Mouse (Mus musculus): ENCODE results near the gene Fiz1. TPM values are rescaled to one million over a fixed set of nuclear protein-coding genes. Genes with fewer than 3 reads are reported as not detected.
"Not testable (repeated sequence)": the region's sequence is repeated elsewhere in the genome, so short reads cannot be mapped to it uniquely, and the experiment has no call there.

Gene Fiz1
- total RNA-seq, 2 experiments from 2014 or later, result 17.7 to 18.2 TPM

DNA sequence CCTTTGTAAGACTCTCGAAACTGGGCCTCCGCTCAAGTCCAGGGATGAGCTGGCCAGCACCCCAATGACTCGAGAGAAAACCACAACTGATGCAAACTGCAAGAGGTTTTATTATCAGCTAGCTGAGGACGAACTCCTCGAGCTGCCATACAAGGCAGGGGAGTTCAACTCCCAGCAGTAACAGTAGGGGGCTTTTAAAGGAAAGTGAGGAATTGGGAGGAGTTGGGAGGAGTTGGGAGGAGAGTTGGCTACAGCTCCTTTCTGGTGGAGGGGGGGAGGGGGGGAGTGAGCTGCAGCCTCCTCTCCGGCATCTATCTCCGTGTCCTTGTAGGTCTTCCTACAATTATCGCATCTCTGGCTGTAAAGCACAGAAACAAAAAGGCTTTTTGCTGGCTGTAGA lies 11.6 kb downstream of the Fiz1 start:
- not testable (repeated sequence) for DNase-seq

DNA sequence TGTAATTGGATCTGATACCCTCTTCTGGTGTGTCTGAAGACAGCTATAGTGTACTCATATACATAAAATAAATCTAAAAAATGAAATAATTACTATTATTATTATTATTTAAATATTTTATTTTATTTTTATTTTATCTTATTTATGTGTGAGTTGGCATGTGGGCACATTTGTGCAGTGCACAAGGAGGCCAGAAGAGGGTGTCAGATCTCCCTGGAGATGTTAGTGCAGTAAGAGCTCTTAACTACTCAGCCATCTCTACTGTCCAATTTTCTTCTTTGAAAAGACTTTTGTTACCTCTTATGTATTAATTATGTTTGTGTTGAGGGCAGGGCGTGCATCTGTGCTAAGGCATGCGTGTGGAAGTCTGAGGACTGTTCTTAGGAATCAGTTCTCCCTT lies 14.6 kb downstream of the Fiz1 start:
- DNase-seq, result no peak

DNA sequence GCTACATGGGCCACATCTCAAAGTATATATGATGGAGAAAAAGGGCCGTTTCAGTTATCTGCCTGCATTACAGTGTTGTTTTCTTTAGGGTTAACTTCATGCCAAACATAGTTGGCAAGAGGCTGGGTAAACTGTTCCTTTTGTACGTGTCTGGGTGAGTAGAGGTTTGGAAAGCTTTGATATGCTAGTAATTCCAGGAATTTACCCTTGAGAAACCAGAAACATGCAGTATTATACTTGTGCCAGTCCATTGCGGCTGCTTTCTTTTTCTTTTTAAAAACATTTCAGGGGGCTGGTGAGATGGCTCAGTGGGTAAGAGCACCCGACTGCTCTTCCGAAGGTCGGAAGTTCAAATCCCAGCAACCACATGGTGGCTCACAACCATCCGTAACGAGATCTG lies 17.6 kb downstream of the Fiz1 start:
- no peak for DNase-seq

DNA sequence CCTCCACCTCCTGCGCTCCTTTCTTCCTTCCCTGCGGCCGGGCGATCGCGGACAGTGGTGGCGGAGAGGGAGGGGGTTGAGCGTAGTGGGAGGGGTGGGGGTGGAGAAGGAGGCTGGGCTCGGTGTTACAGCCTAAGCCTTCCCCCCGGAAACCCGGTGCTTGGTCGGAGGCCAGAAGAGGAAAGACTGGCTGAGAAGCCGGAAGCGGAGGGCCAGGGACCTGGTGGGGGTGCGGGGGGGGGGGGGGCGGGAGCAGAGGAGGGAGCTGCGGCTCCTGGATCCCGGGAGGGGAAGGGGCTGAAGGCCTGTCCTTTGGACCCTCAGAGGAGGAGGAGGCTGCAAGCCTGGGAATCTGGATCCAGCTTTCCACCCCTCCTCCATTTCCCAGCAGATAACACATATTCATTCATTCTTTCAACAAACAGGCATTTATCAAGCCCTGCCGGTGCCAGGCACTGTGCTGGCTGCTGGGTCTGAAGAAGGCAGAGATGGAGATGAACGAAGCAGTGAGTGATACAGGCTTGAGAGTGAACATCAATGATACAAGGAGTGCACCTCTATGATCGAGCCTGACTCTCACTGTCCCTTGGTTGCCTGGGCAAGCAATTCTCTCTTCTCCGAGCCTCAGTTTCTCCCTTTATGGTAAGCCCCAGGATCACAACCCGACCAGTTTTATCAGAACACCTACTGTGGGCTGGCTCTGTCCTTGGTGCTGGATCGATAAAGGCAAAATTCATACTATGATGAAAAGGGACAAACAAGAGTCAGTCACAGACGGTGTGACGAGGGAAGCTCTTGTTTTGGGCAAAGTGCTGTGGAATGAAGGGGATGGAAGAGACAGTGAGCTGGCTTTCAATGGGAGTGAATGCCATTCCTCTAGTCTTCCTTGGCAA lies 18.2 kb downstream of the Fiz1 start, which contains the start of gene Zfp579:
TSS of gene Zfp579 (minus strand) at position 156 of the 893 bp plus-strand sequence.
- peak; percentile 92 for DNase-seq

DNA sequence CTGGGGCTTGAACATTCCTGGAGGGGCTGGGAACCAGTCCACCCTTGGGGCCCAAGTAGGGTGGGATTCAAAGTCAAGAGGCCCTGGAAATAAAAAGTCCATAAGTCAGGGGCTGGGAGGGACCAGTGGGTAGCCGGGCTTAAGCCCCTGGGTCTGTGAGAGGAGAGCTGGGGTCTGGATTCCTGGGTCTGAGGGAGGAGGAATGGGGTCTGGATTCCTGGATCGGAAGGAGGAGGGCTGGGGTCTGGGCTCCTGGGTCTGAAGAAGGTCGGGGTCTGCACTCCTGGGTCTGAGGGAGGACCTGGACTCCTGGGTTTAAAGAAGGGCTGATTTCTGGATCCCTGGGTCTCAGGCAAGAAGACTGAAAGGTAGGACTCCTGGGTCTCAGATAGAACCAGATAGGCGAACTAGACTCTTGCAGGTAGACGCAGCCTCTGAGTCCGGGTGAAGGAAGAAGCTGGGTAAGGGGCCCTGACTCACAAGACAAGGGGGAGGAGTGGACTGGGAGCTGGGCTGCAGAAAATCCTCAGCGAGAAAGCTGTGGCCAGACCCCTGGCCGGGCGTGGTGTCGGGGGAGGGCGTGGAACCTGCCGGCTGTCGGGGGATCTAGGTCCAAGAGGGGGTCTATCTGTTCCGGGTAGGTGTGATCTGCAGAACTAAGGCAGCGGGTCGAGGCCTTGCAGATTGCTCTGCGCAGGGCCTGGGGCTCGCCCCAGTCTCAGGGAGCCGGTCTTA lies 19.1 kb downstream of the Fiz1 start:
- no peak for DNase-seq

DNA sequence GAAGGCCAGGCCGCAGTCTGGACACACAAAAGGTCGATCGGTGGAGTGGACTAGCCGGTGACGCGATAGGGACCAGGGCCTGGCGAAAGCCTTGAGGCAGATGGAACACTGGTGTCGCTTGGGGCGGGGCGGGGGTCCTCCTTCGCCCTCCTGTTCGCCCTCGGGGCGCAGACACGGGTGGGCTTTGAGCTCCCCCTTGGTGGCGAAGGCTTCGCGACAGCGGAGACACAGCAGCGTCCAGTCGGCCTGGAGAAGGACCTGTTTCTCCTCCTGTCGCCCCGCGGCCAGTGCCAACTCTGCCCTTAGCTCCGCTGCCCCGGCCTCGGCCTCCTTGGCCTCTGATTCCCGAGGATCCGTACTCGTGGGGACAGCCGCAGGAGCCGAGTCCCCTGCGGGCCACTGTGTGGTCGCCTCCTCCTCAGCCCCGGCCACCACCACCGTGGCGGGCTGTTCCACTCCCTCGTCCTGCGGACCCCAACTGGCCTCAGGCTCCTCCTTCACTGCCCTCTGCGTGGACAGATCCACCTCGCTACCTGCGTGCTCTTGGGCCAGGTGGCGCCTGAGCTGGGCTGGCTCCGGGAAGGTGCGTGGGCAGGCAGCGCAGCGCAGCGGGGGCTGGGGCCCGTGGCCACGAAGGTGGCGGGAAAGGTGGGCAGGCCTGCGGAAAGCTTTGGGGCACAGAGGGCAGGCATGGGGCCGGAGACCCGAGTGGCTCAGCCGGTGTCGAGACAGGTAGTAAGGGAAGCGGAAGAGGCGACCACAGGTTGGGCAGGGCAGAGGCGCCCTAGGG lies 20.3 kb downstream of the Fiz1 start:
- DNase-seq, result no peak

DNA sequence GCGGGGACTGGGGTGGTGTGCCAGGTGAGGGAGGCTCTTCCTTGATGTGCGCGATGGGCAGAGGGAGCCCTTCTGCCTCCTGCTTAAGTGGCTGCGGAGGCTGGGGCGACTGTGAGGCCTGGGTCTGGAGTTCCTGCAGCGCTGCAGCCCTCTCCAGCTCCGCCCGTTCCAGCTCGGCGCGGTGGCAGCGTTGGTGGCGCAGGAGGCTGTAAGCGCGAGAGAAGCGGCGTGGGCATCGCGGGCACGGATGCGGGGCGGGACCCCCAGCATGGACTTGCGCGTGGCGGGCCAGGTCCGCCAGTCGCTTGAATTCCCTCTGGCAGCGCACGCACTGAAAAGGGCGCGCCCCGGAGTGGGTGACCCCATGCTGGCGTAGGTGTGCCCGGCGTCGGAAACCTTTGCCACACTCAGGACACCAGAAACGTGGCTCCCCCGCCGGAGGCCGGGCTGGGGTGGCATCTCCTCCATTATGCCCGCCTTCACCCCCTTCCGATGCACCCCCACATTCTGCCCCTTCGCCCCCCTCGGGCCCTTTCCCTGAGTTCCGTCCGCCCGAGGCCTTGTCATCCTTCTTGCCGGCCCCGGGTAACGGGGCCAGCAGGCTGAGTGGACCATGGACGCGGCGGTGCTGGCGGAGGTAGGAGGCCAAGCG lies 21.0 kb downstream of the Fiz1 start:
- DNase-seq, result no peak

DNA sequence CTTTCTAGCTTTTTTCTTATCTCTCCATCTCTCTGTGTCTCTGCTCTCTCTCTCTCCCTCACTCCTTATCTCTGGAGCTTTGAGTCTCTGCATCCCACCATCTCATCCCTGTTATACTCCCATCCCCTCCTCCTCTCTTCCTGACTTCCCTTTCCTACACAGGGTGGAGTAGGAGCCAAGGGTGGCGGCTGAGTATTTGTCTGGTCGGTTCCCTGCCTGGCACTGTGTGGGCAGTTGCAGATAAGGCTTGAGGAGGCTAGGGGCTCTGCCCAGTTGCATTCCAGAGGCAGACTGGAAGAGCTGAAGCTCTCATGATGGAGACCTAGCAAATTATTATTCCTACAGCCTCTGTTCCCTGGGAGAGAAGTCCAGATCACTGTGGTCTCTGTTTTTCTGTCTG lies 26.2 kb downstream of the Fiz1 start:
- DNase-seq, result no peak

DNA sequence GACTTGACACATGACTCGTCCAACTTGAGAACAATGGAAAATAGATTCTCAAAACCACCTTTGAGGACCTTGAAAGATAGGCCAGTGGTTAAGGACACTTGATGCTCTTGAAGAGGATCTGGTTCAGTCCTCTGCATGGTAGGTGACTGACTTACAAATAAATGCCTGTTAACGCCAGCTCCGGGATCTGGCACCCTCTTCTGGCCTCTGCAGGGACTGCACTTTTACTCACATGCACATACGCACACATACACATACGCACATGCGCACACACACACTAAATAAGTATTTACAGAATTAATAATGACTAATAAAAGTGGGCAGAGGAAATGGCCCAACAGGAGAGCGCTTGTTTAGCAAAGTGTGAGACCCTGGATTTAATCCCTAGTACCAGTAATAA lies 37.7 kb downstream of the Fiz1 start:
- no peak for DNase-seq

DNA sequence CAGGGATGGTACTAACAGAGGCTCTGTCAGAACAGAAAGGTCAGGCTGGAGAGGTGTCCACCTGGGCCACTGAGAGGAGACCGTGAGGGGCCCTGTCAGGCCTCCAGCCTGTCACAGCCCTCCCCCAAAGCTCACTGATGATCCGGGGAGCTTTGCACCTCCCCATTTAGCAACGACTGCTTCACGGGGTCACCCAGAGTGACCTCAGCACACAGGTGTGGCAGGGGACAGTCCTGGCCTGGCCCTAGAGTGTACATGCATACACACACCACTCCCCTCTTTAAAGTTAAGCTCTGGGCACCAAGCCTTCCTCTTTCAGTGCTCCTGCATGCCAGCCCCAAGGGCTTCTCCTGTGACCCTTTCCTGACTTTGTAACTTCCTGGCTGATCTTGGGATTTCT lies 39.0 kb downstream of the Fiz1 start:
- no peak for DNase-seq

DNA sequence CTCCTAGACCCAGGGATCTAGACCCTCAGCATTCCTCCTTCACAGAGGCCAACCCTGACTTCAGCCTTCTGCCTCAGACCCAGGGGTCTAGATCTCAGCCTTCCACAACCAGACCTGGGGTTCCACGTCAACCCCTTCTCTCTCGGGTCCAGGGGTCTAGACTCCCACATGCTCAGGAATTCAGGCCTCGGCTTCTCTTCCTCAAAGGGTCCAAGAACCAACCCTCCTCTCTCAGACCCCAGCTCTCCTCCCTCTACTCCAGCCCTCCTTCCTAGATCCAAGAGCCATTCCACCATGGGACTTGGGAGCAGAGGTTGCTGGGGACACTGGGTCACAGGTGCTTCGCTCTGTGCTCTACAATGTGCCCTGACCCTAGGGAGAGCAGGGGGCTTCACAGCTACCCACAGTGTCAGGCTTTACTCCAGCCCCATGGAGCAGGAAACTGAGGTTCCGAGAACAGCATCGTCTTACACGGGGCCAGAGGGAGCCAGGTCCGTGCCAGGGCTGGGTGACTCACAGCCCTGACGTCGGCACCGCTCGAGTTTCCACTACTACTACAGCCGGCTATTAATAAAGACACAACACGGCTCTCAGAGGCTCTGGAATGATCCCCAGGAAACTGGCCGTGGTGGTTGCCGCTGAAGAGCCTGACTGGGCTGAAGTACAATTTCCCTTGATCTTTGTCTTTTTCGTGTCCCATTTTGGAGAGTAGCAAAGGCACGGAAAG lies 42.0 kb downstream of the Fiz1 start:
- peak; percentile 83 for DNase-seq

DNA sequence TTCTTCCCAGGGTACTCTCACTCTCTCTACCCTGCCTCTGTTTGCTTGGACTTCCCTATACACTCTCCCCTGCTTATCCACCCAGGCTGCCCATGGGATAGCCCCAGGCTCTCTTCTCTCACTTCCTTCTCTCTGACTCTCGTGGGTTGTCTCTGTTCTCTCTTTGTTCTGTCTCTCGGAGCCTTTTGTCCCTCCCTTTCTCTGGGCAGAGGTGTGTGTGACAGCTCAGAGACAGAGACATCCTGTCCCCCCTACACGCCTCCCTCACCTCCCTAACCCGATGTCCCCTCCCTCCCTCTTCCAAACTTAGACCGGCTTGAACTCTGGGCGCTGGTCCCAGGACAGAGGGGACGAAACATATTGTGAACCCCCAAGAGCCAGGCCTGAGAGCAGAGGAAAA lies 42.8 kb downstream of the Fiz1 start:
- DNase-seq, result no peak

DNA sequence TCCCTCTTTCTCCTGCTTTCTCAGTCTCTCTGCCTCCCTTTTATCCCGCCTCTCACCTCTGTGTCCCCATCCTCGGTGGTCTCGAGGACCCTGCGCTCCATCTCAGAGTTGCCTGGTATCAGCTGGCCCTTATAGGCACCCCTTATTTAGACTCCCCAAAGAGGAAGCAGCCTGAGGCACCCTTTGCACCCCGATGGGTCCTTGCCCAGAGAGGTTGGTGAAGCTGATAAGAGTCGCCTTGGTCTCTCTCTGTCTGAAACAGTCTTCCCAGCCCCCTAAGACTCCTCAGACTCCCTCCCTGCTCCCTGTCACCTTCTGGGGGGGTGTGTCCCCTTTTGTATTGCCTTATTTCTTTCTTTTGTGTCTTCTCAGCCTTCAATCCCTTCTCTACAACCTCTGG lies 43.4 kb downstream of the Fiz1 start, which contains the start of gene Sbk3:
TSS of gene Sbk3 (minus strand) at position 101 of the 400 bp plus-strand sequence.
- no peak for DNase-seq

DNA sequence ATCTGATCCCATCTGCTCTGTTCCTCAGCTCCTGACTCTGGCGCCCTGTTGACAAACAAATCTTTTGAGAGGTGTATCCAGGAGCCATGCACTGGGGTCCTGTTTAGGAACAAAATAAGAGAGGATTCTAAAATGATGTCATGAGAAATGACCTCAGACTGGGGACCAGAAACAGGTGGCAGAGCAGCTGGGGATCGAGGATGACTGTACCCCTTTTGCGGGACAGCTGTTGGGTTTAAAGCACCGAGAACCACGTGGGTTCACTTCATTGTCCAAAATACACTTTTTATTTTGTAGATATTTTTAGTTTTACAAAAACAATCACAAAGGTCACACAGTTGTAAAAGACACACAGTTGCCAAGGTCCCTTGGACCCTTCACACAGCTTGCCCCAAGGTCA lies 49.5 kb downstream of the Fiz1 start:
- DNase-seq, result no peak

DNA sequence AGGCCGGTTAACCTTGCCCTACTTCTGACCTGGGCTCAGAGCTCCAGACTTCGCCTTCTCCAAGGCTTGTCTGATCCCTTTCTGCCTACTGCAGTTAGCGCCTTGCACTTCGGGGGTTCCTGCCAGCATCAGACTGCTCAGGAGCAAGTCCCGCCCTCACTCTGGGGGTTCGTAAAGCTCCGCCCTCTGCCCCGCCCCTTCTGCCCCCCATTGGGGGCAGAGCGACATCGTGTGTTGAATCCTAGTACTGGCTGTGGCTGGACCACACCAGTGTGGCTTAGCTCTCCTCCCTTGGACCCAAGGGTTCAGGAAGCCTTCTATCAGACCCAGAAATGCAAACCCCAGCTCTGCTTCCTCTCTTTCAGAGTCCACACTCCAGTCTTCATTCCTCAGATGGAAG lies 50.2 kb downstream of the Fiz1 start, which contains the start of gene Sbk2:
TSS of gene Sbk2 (minus strand) at position 135 of the 400 bp plus-strand sequence.
- DNase-seq, result peak; percentile 81

DNA sequence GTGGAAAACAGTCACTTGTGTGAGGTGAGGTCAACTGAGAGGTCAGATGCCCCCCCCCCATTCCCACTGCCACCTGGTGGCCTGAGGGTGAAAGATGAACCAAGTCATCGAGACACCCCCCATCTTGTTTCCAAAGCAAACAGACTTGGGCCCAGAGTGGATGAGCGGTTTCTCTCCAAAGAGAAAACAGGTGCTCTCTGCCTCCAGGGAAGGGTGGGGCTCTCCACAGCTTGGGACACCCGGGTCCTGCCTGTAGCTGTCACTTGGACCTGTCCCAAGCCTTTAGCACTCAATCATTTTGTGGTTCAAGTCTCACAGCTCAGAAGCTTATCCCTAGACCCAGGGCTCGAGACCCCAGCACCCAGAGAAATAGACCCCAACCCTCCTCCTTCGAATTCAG lies 51.0 kb downstream of the Fiz1 start:
- no peak for DNase-seq

DNA sequence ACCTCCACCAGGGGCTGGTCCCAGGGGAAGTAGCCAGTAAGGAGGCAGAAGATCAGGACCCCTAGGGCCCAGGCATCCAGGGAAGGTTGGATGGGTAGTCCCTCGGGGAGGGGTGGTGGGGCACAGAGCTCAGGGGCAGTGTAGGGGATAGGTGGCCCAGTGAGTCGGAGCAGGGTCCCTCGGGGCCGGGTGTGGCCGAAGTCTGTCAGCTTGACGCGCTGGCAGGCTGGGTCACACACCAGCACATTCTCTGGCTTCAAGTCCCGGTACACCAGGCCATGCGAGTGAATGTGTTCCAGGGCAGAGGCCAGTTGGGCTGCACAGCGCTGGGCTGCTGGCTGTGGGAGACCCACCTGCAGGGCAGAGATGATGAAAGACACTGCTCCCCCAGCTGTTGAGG lies 57.1 kb downstream of the Fiz1 start:
- DNase-seq, result no peak
